9 mouse cellular contexts compared by ENCODE assay signal in genomic region chr5:114370371-114370776, GRCm38 (mm10). TPM values are rescaled to one million over a fixed set of nuclear protein-coding genes. Genes with fewer than 3 reads are reported as not detected.
A peak's percentile ranks its signal among the peaks of the same experiment; 100 is the strongest.
DNase-seq lines count a peak whose midpoint lies in the region; ATAC-seq lines count a peak whose summit lies in the region.
"Had no signal": no experiment of that assay in that cellular context is flagged by ENCODE, and none has a peak within 500 bp of the region (broad histone marks: within the 10 kb centered on the region; RNA-seq: fewer than 3 reads in every experiment).

No protein-coding gene starts in this region.

- H3K4me2 ChIP-seq in embryonic facial prominence, embryonic 13.5 days: peak overlapping the region; percentile 46
- H3K4me2 ChIP-seq in limb, embryonic 11.5 days (ENCODE audit: low read depth, severe bottlenecking): peak overlapping the region; percentile 13
- no peak overlapping the region for H3K4me2 ChIP-seq in midbrain, embryonic 14.5 days (ENCODE audit: low read length)

- H3K27ac ChIP-seq in embryonic facial prominence, embryonic 13.5 days: peak overlapping the region; percentile 97
- H3K27ac ChIP-seq in limb, embryonic 11.5 days (replicated peaks; ENCODE audit: low read depth, low read length): peak overlapping the region; percentile 66
- H3K27ac ChIP-seq in midbrain, embryonic 14.5 days (replicated peaks; ENCODE audit: low read depth, low read length): 0 out of 2 replicates have a peak overlapping the region, but pooled peaks have one; percentile 41

- peaks cover 68% of the 10 kb centered on the region for H3K4me1 ChIP-seq in embryonic facial prominence, embryonic 13.5 days
- peaks cover 38% of the 10 kb centered on the region for H3K4me1 ChIP-seq in limb, embryonic 11.5 days (ENCODE audit: control insufficient read depth, insufficient read depth, low read length)
- no peaks in the 10 kb centered on the region for H3K4me1 ChIP-seq in midbrain, embryonic 14.5 days (ENCODE audit: control insufficient read depth, insufficient read depth, low read length)

- peaks cover 83% of the 10 kb centered on the region for H3K36me3 ChIP-seq in embryonic facial prominence, embryonic 13.5 days
- peaks cover 33% of the 10 kb centered on the region for H3K36me3 ChIP-seq in limb, embryonic 11.5 days (ENCODE audit: control insufficient read depth, insufficient read depth, low read length)
- H3K36me3 ChIP-seq in midbrain, embryonic 14.5 days (ENCODE audit: control insufficient read depth, insufficient read depth, low read length): peaks cover 95% of the 10 kb centered on the region

- DNase-seq in embryo, embryonic 10 days (ENCODE audit: low spot score): peak; percentile 66
- DNase-seq in embryo, embryonic 9.5 days (ENCODE audit: extremely low spot score): no peak
- peak; percentile 63 for DNase-seq in heart, postnatal 25 days (ENCODE audit: low spot score)
- peak; percentile 78 for DNase-seq in limb, embryonic 11.5 days (ENCODE audit: low spot score)
- peak; percentile 31 for DNase-seq in midbrain, embryonic 14.5 days
- no peak for DNase-seq in cerebellum, adult 8-10 months
- no peak for DNase-seq in right cerebral cortex, adult 2 months (ENCODE audit: low spot score in 2 of 2)

- H3K9me3 ChIP-seq in embryonic facial prominence, embryonic 13.5 days: no peaks in the 10 kb centered on the region
- no peaks in the 10 kb centered on the region for H3K9me3 ChIP-seq in limb, embryonic 11.5 days (ENCODE audit: control insufficient read depth, low read length)
- no peaks in the 10 kb centered on the region for H3K9me3 ChIP-seq in midbrain, embryonic 14.5 days (ENCODE audit: control insufficient read depth, low read length)

- peak; percentile 53 for ATAC-seq in embryonic facial prominence, embryonic 13.5 days (ENCODE audit: insufficient number of reproducible peaks, insufficient read depth, low FRiP score, low TSS enrichment, low read depth)
- no peak for ATAC-seq in limb, embryonic 11.5 days (ENCODE audit: insufficient number of reproducible peaks, low FRiP score, low TSS enrichment, low read depth)
- ATAC-seq in midbrain, embryonic 14.5 days (ENCODE audit: low FRiP score, low TSS enrichment): no peak

- intact Hi-C loops in heart, postnatal 25 days (cut with DNase I): loop anchor here (10.0 kb wide), 1 partner anchor 246 kb away; the partner anchor contains the start of gene Alkbh2

- 0 out of 2 replicates have a peak overlapping the region, but pooled peaks have one; percentile 6 for H3K4me3 ChIP-seq in embryonic facial prominence, embryonic 13.5 days
- no peak overlapping the region for H3K4me3 ChIP-seq in limb, embryonic 11.5 days (ENCODE audit: low read depth, low read length)
- H3K4me3 ChIP-seq in midbrain, embryonic 14.5 days (replicated peaks; ENCODE audit: low read depth, low read length): no peak overlapping the region

- H3K9ac ChIP-seq in embryonic facial prominence, embryonic 13.5 days: peak overlapping the region; percentile 60
- no peak overlapping the region for H3K9ac ChIP-seq in limb, embryonic 11.5 days (ENCODE audit: low read length)
- no peak overlapping the region for H3K9ac ChIP-seq in midbrain, embryonic 14.5 days (replicated peaks; ENCODE audit: low read length)

- H3K27me3 ChIP-seq in embryonic facial prominence, embryonic 13.5 days: no peaks in the 10 kb centered on the region
- no peaks in the 10 kb centered on the region for H3K27me3 ChIP-seq in limb, embryonic 11.5 days (ENCODE audit: control insufficient read depth, insufficient read depth, low read length)
- no peaks in the 10 kb centered on the region for H3K27me3 ChIP-seq in midbrain, embryonic 14.5 days (ENCODE audit: control insufficient read depth, insufficient read depth, low read length)
- H3K27me3 ChIP-seq: CH12.LX had no signal

- WGBS in embryonic facial prominence, embryonic 13.5 days: 18% methylated on average over 9 of the region's 9 CpGs
- 11% methylated on average over 9 of the region's 9 CpGs for WGBS in limb, embryonic 11.5 days
- 83% methylated on average over 9 of the region's 9 CpGs for WGBS in midbrain, embryonic 14.5 days

RNA-seq across cellular contexts. Expression of gene Kctd10, which starts 9.9 kb away (rescaled TPM):
- 108 and 110 TPM in 2 replicates for polyA plus RNA-seq in embryonic facial prominence, embryonic 13.5 days (2015; fragmentation: Nextera tagmentation; extraction: Ambion mirVana)
- total RNA-seq in heart, postnatal 25 days (2021): 10 to 100 TPM; 52.2 to 55.0 TPM
- polyA plus RNA-seq in limb, embryonic 11.5 days (2014; fragmentation: Nextera tagmentation; extraction: Ambion mirVana): 81.9 and 88.6 TPM in 2 replicates
- 58.7 and 82.4 TPM in 2 replicates for polyA plus RNA-seq in midbrain, embryonic 14.5 days (2014; fragmentation: Nextera tagmentation; extraction: Ambion mirVana)

RNA-seq across cellular contexts. Expression of gene Ube3b, which starts 10.0 kb away (rescaled TPM):
- polyA plus RNA-seq in embryonic facial prominence, embryonic 13.5 days (2015; fragmentation: Nextera tagmentation; extraction: Ambion mirVana): 41.4 and 43.4 TPM in 2 replicates
- total RNA-seq in heart, postnatal 25 days (2021): 10 to 100 TPM; 85.4 to 93.5 TPM
- polyA plus RNA-seq in limb, embryonic 11.5 days (2014; fragmentation: Nextera tagmentation; extraction: Ambion mirVana): 48.4 and 54.1 TPM in 2 replicates
- polyA plus RNA-seq in midbrain, embryonic 14.5 days (2014; fragmentation: Nextera tagmentation; extraction: Ambion mirVana): 42.7 and 49.2 TPM in 2 replicates

Comparison
In these comparisons a context has a peak if more than half of its experiments do, and no peak if none do; other contexts are left out.
1. DNase-seq: peak in embryo, embryonic 10 days (single experiment), heart, postnatal 25 days (single experiment), limb, embryonic 11.5 days (single experiment) and midbrain, embryonic 14.5 days (single experiment); none in embryo, embryonic 9.5 days (single experiment), cerebellum, adult 8-10 months (single experiment) and right cerebral cortex, adult 2 months (0 of 2).
2. H3K27ac ChIP-seq: peak in every context shown above with its lines; median percentile 97 in embryonic facial prominence, embryonic 13.5 days; 66 in limb, embryonic 11.5 days; 41 in midbrain, embryonic 14.5 days.